ENCODE assay signal across 8 mouse cellular contexts in genomic region chr19:4603801-4604723, GRCm38 (mm10). TPM values are rescaled to one million over a fixed set of nuclear protein-coding genes. Genes with fewer than 3 reads are reported as not detected.
DNase-seq lines count a peak whose midpoint lies in the region; ATAC-seq lines count a peak whose summit lies in the region.

No protein-coding gene starts in this region.

- no peak overlapping the region for H3K4me3 ChIP-seq in hindbrain, embryonic 11.5 days (ENCODE audit: low read depth, low read length)
- H3K4me3 ChIP-seq in hindbrain, embryonic 13.5 days, result no peak overlapping the region
- no peak overlapping the region for H3K4me3 ChIP-seq in limb, embryonic 13.5 days
- H3K4me3 ChIP-seq in neural tube, embryonic 12.5 days, result no peak overlapping the region

- WGBS in hindbrain, embryonic 11.5 days, result 40% methylated on average over 24 of the region's 24 CpGs
- WGBS in hindbrain, embryonic 13.5 days, result 43% methylated on average over 24 of the region's 24 CpGs
- 35% methylated on average over 24 of the region's 24 CpGs for WGBS in limb, embryonic 13.5 days
- 42% methylated on average over 24 of the region's 24 CpGs for WGBS in neural tube, embryonic 12.5 days

- intact Hi-C loops in heart, postnatal 10 days (cut with DNase I), result no loop called here

- no peak for ATAC-seq in hindbrain, embryonic 11.5 days (ENCODE audit: low FRiP score)
- no peak for ATAC-seq in hindbrain, embryonic 13.5 days (ENCODE audit: low FRiP score)
- ATAC-seq in limb, embryonic 13.5 days (ENCODE audit: low FRiP score, low read depth), result peak; percentile 61; the same call in 1 of the 2 replicates
- no peak for ATAC-seq in neural tube, embryonic 12.5 days (ENCODE audit: low FRiP score, low read depth)

- no peak overlapping the region for H3K4me2 ChIP-seq in hindbrain, embryonic 11.5 days (replicated peaks; ENCODE audit: low read depth, low read length)
- no peak overlapping the region for H3K4me2 ChIP-seq in hindbrain, embryonic 13.5 days
- H3K4me2 ChIP-seq in limb, embryonic 13.5 days (replicated peaks), result peak overlapping the region; percentile 31
- 0 out of 2 replicates have a peak overlapping the region, but pooled peaks have one; percentile 22 for H3K4me2 ChIP-seq in neural tube, embryonic 12.5 days (replicated peaks)

- no peak overlapping the region for H3K27ac ChIP-seq in hindbrain, embryonic 11.5 days (ENCODE audit: low read depth, low read length)
- no peak overlapping the region for H3K27ac ChIP-seq in hindbrain, embryonic 13.5 days
- H3K27ac ChIP-seq in limb, embryonic 13.5 days, result no peak overlapping the region
- no peak overlapping the region for H3K27ac ChIP-seq in neural tube, embryonic 12.5 days

- no peak overlapping the region for H3K9ac ChIP-seq in hindbrain, embryonic 11.5 days (ENCODE audit: low read depth, low read length)
- H3K9ac ChIP-seq in hindbrain, embryonic 13.5 days, result no peak overlapping the region
- H3K9ac ChIP-seq in limb, embryonic 13.5 days, result peak overlapping the region; percentile 50; the same call in 1 of the 2 replicates
- H3K9ac ChIP-seq in neural tube, embryonic 12.5 days, result no peak overlapping the region

- no peaks in the 10 kb centered on the region for H3K36me3 ChIP-seq in hindbrain, embryonic 11.5 days (ENCODE audit: control insufficient read depth, insufficient read depth, low read length)
- no peaks in the 10 kb centered on the region for H3K36me3 ChIP-seq in hindbrain, embryonic 13.5 days
- no peaks in the 10 kb centered on the region for H3K36me3 ChIP-seq in limb, embryonic 13.5 days
- H3K36me3 ChIP-seq in neural tube, embryonic 12.5 days, result no peaks in the 10 kb centered on the region

- DNase-seq in hindbrain, embryonic 11.5 days (ENCODE audit: low spot score), result peak; percentile 47
- DNase-seq in cerebellum, adult 9-11 months, result peak; percentile 50
- DNase-seq in heart, postnatal 10 days, result peak; percentile 34 to 55
- no peak for DNase-seq in layer of hippocampus, postnatal 25 days (ENCODE audit: extremely low spot score in 1 of 2, low spot score in 1 of 2)
- DNase-seq in frontal cortex, postnatal 36 days (ENCODE audit: low spot score in 2 of 2), result no peak

- no peaks in the 10 kb centered on the region for H3K27me3 ChIP-seq in hindbrain, embryonic 11.5 days (ENCODE audit: control insufficient read depth, insufficient read depth, low read length)
- H3K27me3 ChIP-seq in hindbrain, embryonic 13.5 days, result no peaks in the 10 kb centered on the region
- H3K27me3 ChIP-seq in limb, embryonic 13.5 days, result no peaks in the 10 kb centered on the region
- no peaks in the 10 kb centered on the region for H3K27me3 ChIP-seq in neural tube, embryonic 12.5 days (replicated peaks)

- H3K9me3 ChIP-seq in hindbrain, embryonic 11.5 days (ENCODE audit: control insufficient read depth, low read length), result no peaks in the 10 kb centered on the region
- H3K9me3 ChIP-seq in hindbrain, embryonic 13.5 days, result no peaks in the 10 kb centered on the region
- no peaks in the 10 kb centered on the region for H3K9me3 ChIP-seq in limb, embryonic 13.5 days
- H3K9me3 ChIP-seq in neural tube, embryonic 12.5 days, result no peaks in the 10 kb centered on the region

- H3K4me1 ChIP-seq in hindbrain, embryonic 11.5 days (replicated peaks; ENCODE audit: control insufficient read depth, insufficient read depth, low read length), result no peaks in the 10 kb centered on the region
- H3K4me1 ChIP-seq in hindbrain, embryonic 13.5 days (replicated peaks), result no peaks in the 10 kb centered on the region; the same call in 1 of the 2 replicates
- H3K4me1 ChIP-seq in limb, embryonic 13.5 days, result peaks cover 9% of the 10 kb centered on the region
- 0 out of 2 replicates have a peak, but pooled peaks cover 6% of the 10 kb centered on the region for H3K4me1 ChIP-seq in neural tube, embryonic 12.5 days

RNA-seq across cellular contexts. Expression of gene Lrfn4, which starts 11.4 kb away (rescaled TPM):
- polyA plus RNA-seq in hindbrain, embryonic 11.5 days (2014; fragmentation: Nextera tagmentation; extraction: Ambion mirVana), result 7.7 and 9.0 TPM in 2 replicates
- polyA plus RNA-seq in hindbrain, embryonic 13.5 days (2015; fragmentation: Nextera tagmentation; extraction: Ambion mirVana), result 9.0 and 10.4 TPM in 2 replicates
- 10 to 100 TPM; 12.6 to 16.0 TPM for total RNA-seq in heart, postnatal 10 days (2021)
- polyA plus RNA-seq in limb, embryonic 13.5 days (2015; fragmentation: Nextera tagmentation; extraction: Ambion mirVana), result 6.2 and 6.4 TPM in 2 replicates
- 15.6 and 17.9 TPM in 2 replicates for polyA plus RNA-seq in neural tube, embryonic 12.5 days (2016; fragmentation: Nextera tagmentation; extraction: Ambion mirVana)
- total RNA-seq in layer of hippocampus, postnatal 25 days (2021), result 10 to 100 TPM; 40.9 to 41.6 TPM

RNA-seq across cellular contexts. Expression of gene Rce1, which starts 21.4 kb away (rescaled TPM):
- polyA plus RNA-seq in hindbrain, embryonic 11.5 days (2014; fragmentation: Nextera tagmentation; extraction: Ambion mirVana), result 59.8 and 64.4 TPM in 2 replicates
- 52.0 and 54.2 TPM in 2 replicates for polyA plus RNA-seq in hindbrain, embryonic 13.5 days (2015; fragmentation: Nextera tagmentation; extraction: Ambion mirVana)
- total RNA-seq in heart, postnatal 10 days (2021), result 10 to 100 TPM; 14.9 to 16.2 TPM
- 65.2 and 66.7 TPM in 2 replicates for polyA plus RNA-seq in limb, embryonic 13.5 days (2015; fragmentation: Nextera tagmentation; extraction: Ambion mirVana)
- 56.1 and 60.5 TPM in 2 replicates for polyA plus RNA-seq in neural tube, embryonic 12.5 days (2016; fragmentation: Nextera tagmentation; extraction: Ambion mirVana)
- 10 to 100 TPM; 21.4 to 24.2 TPM for total RNA-seq in layer of hippocampus, postnatal 25 days (2021)

Comparison
In these comparisons a context has a peak if more than half of its experiments do, and no peak if none do; other contexts are left out.
1. DNase-seq: peak in hindbrain, embryonic 11.5 days (single experiment), cerebellum, adult 9-11 months (single experiment) and heart, postnatal 10 days (2 of 2); none in layer of hippocampus, postnatal 25 days (0 of 2) and frontal cortex, postnatal 36 days (0 of 2).
2. H3K4me2 ChIP-seq: peak in limb, embryonic 13.5 days (single experiment) and neural tube, embryonic 12.5 days (single experiment); none in hindbrain, embryonic 11.5 days (single experiment) and hindbrain, embryonic 13.5 days (single experiment).